Mouse (Mus musculus) kidney, postnatal 36 days (tissue): Measurements from ENCODE around the gene Zfp637.
A peak's percentile ranks its signal among the peaks of the same experiment; 100 is the strongest.
"Not testable (repeated sequence)": the region's sequence is repeated elsewhere in the genome, so short reads cannot be mapped to it uniquely, and the experiment has no call there.

Source experiments
- DNase-seq, 2 experiments: peaks; one replicate each; pipeline ENCODE4 v3.0.0; 2021 to 2022; ENCODE audit warnings: mixed read lengths in 2 of 2

Zfp637 gene

GRCm38 (mm10) chr6:117840686-117841510 lies at the start of gene Zfp637:
Gene Zfp637, plus strand, starts transcription at chr6:117841180.
- peak; percentile 94 to 96 for DNase-seq

- no peak for DNase-seq
Measured at GRCm38 (mm10) chr6:117795251-117795650, 45.7 kb upstream of the Zfp637 start.

DNA sequence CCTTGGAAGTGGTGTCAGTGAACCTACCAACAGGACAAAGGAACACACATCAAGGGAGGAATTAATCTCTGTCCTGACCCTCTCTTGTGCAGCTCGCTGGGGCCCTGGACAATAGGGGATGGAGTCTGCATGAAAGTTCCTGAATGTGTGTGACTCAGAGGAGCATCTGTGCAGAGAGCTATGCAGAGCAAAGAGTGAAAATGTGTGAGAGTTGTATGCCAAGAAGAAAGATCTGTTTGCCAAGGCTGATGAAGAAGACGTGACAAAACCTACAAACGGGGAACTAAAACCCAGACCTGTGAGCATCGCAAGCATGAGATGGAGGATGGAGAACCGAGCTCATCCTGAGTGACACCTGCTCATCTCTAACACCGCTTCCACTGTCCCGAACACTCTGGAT lies 40.2 kb upstream of the Zfp637 start:
- no peak for DNase-seq

DNA sequence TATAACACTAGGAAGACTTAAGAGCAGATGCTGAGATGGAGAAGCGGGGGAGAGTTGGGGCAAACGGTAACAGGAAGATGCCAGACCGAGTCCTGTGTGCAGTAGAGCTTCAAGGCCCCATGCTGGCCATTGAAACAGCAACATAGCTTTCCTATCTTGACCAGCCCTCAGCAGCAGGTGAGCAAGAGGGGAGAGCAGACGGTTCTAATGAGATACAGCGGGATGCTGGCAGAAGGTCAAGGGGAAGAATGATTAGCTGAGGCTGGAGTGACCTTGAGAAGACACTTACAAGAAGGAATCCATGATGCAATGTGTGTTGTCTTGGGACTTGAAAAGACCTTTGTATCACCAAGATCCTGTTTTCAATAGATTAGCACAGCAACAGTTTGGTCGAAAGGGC lies 39.2 kb upstream of the Zfp637 start:
- no peak for DNase-seq

DNA sequence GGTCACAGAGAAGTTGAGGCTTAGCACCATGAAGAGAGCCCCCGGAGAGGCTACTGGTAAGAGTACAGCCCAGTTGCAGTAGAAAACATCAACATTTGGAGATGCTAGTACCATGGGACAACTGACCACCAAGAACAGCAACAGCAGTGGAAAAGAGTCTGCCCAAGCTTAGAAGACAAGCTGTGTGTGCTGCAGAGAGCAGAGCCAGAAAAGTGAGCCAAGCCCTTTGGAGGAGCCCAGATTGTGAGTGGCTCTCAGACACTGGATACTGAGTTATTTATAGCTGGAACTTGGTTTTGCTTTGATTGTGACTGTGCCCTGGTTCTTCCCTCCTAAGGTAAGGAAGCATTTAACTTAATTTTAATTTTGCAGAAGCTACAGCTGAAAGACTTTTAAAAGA lies 33.2 kb upstream of the Zfp637 start:
- no peak for DNase-seq

GRCm38 (mm10) chr6:117809816-117810215 lies 31.2 kb upstream of the Zfp637 start:
- DNase-seq, result no peak

DNA sequence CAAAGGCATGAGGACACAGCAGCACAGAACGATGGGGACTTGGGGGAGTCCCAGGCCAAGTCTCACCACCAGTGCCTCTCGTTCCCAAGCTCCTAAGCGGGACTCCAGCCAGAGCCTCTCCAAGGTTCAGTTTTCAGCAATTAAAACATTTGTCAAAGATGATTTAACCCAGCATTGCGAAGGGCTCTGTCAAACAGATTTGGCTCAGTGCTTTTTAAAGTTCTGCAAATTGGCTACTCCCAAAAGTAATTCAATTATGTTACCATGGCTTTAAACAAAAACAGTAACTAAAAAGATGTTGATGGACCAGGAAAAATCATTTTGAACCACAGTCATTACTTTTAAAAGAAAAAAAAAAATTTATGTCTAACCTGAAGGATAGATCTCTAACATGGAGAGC lies 30.3 kb upstream of the Zfp637 start:
- DNase-seq, result no peak

- DNase-seq, result no peak
Measured at GRCm38 (mm10) chr6:117811256-117811655, 29.7 kb upstream of the Zfp637 start.

DNA sequence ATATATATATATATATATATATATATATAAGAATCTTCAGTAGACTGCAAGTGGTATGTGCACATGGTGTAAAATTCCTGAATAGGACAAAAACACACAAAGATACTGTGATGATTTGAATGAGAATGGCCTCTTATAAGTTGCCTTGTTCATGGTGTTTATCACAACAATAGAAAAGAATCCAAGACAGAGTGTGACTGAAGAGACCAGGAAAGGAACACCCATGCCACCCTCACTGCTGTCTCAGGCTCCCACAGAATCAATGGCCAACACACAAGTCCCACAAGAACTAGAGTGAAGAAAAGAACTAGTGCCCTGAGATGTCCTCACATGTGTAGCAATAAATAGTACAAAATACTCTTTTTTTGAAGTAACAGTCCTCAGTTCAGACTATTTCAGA lies 26.3 kb upstream of the Zfp637 start:
- no peak for DNase-seq

DNA sequence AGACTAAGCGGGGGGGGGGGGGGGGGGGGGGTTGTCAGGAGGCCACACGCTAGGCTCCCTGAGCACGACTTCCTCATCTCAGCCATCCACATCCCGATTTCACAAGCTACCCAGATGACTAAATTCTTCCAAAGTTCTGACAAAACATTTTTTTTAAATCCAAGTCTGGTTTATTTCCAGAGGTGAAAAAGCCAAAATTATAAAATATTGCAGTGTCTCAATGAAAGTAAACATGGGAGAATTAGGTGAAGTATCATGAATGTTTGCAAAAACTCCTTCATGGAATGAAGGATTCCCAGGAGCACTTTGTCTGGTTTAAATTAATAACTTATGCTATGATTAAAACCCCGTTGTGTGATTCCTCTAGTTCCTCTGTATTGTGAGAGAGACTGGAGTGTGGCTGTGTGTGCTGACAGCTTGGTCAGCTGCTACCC lies 23.9 kb upstream of the Zfp637 start:
- no peak for DNase-seq

GRCm38 (mm10) chr6:117820327-117820726 lies 20.7 kb upstream of the Zfp637 start:
- no peak for DNase-seq

DNA sequence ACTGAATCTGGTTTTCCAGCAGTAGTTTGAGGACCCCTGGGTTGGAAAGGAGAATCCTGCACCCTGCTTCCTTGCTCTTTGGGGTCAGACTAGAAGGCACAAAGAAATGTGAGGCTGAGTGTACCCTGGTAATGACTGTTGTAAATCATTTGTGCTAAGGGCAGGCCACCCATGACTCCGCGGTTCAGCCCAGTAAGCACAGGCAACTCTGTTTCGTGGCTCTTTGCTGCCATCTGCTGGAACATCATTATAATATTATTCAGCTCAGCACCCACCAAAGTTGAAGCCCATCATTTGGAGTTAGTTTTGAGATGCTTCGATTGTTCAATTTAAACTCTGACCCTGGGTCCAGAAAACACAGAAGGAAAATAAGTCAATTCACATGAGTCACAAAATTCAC lies 15.6 kb upstream of the Zfp637 start:
- DNase-seq, result peak; percentile 61 to 89

DNA sequence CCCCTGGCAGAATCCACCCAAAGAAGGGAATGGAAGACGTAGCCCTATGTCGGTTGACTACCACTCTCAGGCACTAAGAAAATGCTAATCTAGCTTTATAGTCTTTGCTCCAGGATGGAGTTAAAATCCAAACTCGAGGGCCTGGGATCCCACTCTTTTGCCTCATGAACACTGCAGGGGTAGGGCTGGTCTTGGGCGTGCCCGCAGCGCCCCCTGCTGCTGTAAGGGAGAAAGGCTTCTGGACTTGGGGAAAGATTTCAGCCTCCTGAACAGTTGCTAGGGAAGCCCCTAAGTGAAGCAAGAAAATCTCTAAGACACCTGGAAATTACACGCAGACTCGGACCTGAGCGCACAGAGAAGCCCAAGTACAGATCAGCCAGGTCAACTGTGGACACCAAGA lies 12.7 kb upstream of the Zfp637 start:
- peak; percentile 59 to 84 for DNase-seq

GRCm38 (mm10) chr6:117841511-117841955 lies 553 bp downstream of the Zfp637 start:
- DNase-seq, result no peak

DNA sequence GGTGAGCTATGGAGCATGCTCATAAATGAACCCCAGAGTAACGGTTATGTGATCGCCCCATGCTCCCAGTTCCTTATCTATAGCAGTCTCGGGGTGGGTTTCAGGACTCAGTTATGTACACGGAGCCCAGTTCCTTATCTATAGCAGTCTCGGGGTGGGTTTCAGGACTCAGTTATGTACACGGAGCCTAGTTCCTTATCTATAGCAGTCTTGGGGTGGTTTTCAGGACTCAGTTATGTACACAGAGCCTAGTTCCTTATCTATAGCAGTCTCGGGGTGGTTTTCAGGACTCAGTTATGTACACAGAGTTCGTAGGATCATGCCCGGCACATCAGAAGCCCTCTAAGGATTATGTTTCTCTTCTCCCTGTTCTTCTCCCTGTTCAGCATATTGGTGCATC lies 3.6 kb downstream of the Zfp637 start:
- no peak for DNase-seq

DNA sequence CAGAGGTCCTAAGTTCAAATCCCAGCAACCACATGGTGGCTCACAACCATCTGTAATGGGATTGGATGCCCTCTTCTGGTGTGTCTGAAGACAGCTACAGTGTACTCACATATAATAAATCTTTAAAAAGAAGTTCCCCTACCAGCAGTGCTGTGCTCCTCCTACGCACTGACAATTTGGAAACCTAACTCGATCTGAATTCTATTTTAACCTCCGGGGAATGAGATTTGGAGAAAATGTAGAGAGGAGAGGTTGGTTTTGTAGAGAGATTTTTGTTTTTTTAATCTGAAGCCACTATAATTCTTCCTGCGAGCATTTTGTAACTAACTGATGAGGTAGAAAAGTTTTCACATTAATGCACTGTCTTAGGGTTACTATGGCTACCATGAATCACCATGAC lies 5.7 kb downstream of the Zfp637 start:
- DNase-seq, result not testable (repeated sequence)

DNA sequence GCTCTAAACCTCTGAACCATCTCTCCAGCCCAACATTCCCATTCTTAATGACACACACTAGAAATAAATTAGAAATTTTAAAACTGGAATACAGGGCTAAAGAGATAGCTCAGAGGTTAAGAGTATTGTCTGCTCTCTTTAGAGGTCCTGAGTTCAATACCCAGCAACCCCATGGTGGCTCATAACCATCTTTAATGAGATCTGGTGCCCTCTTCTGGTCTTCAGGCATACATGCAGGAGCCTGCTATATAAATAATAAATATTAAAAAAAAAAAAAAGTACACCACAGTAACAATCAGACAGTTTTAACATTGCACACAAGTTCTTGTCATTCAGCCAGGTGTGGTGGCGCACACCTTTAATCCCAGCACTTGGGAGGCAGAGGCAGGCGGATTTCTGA lies 6.8 kb downstream of the Zfp637 start:
- no peak for DNase-seq

DNA sequence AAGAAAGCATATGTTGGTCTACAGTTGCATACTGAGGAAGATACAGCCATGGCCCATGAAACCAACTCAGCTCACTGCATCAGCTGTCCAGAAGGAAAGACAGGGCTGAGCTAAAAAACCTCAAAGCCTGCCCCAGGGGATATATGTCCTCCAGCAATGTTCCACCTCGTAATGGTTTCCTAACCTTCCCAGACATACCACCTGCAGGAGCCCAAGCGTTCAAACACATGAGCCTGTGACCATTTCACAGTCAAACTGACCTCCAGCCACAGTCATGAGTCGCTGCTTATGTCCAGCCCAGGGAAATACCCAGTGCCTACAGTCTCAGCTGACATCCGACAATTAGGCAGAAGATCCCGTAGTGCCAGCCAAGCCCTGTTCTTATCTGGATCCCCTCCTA lies 7.6 kb downstream of the Zfp637 start:
- no peak for DNase-seq

GRCm38 (mm10) chr6:117851747-117852146 lies 10.8 kb downstream of the Zfp637 start:
- DNase-seq, result peak in 1 of 2 experiments; percentile 13

DNA sequence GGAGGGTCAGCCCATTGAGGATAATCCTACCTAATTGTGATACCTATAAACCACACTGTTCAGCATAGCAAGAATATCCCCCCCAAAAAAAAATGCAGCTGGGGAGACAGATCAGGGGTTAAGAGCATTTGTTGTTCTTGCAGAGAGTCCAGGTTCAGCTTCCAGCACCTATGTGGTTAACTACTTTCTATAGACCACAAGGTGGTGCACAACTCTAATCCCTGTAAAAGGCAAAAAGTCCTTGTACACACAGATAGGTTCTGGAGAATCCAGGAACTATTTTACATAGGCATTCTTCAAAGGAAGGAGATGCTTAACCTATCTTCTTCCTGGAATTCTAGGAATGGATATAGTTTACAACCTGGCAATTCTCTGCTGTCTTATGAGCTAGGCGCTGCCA lies 17.0 kb downstream of the Zfp637 start:
- DNase-seq, result peak in 1 of 2 experiments; percentile 35

- DNase-seq, result peak in 1 of 2 experiments; percentile 36
Measured at GRCm38 (mm10) chr6:117861848-117862247, 20.9 kb downstream of the Zfp637 start, which contains the start of gene Zfp239. Gene Zfp239, plus strand, starts transcription at chr6:117862100.

DNA sequence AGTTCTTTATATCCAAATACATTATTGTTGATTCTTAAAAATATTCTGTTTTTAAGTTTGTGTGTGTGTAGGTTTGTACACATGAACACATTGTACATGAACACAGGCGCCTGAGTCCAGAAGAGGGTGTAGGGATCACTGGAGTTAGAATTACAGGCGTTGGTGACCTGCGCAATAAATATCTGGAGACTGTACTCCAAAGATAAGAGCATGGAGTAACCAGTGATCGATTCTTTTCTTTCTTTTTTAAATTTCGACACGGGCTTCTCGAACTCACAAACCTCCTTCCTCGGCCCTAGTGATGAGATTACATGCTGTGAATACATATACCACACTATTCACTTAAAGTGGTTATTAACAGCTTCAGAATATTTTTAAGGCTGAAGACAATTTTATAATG lies 21.5 kb downstream of the Zfp637 start:
- DNase-seq, result no peak

DNA sequence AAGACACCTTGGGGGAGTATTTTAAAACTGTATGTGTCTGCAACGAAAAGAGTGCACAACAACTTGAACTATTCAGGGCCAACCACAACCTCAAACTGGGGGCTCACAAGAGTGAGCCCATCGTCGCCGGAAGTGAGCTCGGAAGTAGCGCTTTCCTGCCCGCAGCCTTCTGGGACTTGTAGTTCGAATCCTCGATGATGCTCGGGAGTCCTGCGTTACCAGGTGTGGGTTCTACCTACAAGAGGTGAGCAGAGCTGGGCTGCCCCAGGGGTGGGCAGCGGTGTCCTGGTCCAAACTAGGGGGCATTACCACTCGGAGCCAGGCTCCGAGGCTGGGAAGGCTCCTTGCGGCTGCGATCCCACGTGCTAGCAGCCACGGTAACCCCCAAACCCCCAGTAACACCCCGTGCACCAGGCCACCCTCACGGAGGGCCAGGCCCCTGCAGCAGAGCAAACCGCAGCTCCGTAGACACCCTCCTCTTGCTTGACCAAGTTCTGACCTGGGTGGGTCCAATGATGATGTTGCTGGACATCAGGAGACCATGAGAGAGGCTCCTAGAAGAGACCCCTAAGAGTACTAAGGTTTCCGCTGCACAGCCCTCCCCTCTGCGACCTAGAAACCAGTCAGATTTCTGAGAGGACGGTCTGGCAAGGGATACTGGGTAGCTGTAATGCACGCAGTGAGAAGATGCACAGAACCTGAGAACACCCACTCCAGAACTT lies 22.1 kb downstream of the Zfp637 start:
- peak; percentile 56 to 79 for DNase-seq

GRCm38 (mm10) chr6:117863751-117864150 lies 22.8 kb downstream of the Zfp637 start:
- DNase-seq, result no peak
